Mouse (Mus musculus) layer of hippocampus, adult 9-10 months (tissue): Measurements from ENCODE around the gene Slc6a5.

Experiments
- DNase-seq: peaks from one replicate; pipeline ENCODE4 v3.0.0; 2022; ENCODE audit warnings: low spot score

Gene Slc6a5

DNA sequence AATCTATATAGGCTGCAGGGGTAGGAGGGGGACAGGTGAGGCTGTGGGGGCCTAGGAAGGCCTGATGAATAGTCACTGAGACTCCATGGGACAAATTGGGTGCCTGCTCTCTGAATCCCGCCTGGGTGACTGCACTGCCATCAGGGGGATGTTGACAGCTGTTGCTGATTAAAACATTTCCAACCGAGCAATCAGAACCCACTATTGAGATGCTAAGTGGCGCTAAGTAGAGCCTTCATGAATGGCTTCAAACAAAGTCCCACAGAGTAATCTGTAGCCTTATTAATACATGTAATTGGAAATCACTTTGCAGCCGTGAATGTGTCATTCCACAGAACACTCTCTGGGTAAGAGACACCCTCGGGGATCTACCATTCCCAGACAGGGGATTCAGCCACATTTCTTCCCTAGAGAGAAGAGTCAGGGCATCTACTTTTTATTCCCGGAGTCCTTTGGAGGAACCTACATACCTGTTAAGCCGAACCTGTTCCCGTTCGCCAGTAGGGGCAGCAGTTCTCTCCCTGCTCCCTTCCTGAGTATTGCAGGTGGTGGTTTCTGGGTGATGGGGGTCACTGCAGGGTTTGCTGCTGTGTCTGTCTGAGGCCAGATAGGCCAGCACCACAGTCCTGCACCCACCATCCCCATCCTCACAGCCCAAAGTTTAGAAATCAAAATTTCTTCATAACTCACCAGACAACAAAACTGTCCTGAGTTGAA is 71.7 kb downstream of the Slc6a5 start:
- DNase-seq = no peak

DNA sequence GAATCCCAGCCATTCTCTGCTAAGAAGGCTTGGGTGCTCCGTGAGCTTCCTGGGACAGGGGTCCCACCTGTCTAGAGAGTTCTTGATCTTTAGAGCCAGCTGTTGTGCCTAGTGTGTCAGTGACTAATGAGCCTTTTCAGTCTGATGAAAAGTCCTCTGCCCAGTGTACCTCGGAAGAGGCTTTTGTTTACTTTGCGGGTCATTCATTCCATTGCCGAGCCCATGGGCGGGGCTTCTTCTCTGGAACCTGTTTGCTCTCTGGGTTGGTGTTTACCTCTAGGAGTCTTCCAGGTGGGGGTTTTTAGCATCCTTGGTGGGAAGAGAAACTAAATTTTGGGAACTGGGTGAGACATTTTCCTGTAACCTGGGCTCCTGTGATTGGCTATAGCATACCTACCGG is 74.8 kb downstream of the Slc6a5 start:
- DNase-seq = no peak

- no peak for DNase-seq
Measured at GRCm38 (mm10) chr7:49985947-49986346, 76.0 kb downstream of the Slc6a5 start.

DNA sequence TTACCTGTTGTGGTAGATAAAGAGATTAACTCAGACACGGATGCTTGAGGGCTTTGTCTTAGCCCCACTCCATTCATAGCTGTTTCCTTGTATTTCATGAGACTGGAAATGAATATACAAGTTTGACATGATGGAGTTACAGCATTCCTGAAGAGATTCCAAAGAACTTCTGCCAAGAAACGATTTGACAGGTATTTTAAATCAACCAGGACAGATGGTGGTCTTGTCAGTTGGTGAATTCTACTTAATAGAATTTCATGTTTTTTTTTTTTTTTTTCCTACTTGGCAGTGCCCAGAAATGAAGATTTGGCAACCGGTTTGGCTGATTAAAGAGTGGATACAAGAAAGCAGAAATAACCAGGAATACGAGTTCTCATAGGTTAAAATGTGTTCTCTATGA is 89.4 kb downstream of the Slc6a5 start:
- DNase-seq = no peak

GRCm38 (mm10) chr7:50005268-50005667 is 95.3 kb downstream of the Slc6a5 start:
- no peak for DNase-seq
